Mouse (Mus musculus): Measurements from ENCODE around the gene Hist2h3b.
"Not testable (repeated sequence)": the region's sequence is repeated elsewhere in the genome, so short reads cannot be mapped to it uniquely, and the experiment has no call there.

The Hist2h3b gene

DNA sequence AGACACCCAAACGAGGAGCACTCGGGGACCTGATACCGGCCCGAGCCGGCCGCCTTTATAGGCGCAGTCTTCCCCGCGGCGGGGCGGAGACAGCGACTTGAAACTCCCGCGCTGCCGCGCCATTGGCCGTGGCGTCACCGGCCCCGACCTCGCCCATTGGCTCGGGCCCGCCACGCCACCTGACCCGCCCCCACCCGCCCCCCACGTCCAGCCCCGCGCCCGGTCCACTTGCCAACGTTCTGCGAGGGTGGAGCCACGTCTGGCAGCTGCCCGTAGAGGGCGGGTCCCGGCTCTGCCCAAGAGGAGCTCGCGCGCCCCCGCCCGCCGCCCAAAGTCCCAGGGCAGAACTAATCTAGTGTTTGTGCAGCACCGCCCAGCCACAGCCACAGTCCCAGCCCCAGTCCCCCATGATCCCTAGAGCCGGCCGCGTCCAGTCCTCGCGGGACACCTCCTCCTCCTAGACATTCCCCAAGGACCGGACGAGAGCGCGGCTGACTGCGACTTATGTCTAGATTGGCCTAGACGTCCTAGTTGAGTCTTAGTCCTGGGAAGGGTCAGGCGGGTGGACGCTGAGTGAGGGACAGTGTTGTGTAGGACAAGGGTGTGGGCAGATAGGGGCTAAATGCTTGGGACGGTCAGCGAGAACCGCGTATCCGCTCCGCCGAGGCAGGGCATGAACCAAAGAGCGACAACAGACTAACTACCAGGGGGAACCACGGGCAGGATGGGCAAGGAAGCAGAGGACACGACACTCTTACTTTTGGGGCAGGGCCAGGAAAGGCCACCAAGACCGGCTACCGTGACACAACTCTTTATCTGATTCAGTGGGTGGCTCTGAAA is 29.3 kb upstream of the Hist2h3b start, which contains the start of gene Hist2h3c2:
Hist2h3c2 (minus strand) TSS at position 174 of the 840 bp plus-strand sequence.
- not testable (repeated sequence) for DNase-seq (ENCODE audit: low read depth, low spot score)

DNA sequence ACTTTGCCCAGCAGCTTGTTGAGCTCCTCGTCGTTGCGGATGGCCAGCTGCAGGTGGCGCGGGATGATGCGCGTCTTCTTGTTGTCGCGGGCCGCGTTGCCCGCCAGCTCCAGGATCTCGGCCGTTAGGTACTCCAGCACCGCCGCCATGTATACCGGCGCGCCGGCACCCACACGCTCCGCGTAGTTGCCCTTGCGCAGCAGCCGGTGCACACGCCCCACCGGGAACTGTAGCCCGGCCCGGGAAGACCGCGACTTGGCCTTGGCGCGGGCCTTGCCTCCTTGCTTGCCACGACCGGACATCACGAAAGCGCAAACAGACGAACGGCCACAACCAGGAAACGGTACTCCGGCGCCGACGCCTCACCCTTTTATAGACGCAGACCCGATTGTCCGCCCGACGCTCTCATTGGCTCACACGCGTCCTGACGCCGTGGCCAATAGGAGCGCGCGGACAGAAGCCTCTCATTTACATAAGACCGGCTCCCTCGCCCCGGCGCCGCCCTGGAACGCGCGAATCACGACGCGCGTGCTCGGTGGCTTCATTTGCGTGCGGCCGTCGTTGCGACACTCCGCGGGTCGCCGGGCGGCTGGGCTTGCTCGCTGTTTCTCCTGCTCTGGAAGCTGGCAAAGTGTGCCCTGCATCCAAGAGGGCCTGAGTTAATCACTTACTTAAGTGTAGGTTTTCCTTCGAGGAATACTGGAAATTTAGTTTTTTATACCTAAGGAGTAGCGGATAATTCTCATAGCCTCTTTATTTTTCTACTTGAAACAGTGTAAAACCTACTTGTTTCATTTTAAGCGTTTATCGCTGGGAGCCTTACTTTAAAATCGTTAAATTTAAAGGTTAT is 28.3 kb upstream of the Hist2h3b start, which contains the start of gene Hist2h2aa2:
Hist2h2aa2 (minus strand) TSS at position 328 of the 850 bp plus-strand sequence.
- DNase-seq (ENCODE audit: low read depth, low spot score): not testable (repeated sequence)

DNA sequence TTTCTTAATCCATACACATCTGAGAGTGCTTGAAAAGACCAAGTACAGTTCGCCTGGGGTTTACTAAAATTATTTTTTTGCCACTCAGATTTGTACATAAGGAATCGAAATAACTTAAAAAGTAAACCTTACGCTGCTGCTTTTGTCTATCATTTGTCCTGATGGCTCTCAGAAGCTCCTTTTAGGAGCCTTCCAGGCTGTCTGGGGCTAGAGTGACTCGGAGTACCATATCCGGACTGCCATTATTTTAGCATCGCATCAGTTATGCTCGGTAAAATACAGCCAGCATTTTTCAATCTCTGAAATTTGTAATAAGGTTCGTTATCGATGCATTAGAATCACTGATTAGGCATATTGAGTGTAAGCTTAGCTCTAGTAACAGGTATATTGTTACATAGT is 27.7 kb upstream of the Hist2h3b start:
- DNase-seq (ENCODE audit: low read depth, low spot score): no peak

DNA sequence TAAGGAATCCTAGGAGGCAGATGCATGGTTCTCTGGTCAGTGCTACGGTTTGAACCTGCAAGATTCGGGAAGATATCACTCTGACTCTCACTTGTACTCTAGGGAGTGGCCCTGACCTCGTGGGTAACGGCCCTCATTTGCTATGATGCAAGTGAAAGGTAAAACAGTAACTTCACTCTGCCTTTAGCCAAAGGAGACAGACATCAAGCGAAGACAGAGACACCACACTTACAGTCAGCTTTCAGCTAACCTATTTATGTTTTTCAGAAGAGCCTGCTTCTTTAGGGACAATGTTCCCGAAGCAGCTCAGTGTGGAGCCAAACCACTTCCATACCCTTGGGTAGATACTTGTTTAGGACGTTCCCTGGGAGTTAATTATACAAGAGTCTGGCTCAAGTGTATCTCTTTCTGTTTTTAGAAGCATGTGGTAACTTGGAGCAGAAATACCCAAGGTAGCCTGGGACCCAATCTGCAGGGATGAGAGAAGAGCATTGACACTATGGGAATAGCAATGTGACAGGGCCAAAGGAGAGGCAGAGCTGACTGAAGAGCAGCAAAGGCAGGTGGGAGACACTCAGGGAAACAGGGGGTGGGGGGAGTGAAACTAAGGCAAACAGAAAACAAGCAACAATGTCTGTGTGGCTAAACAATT is 24.4 kb upstream of the Hist2h3b start:
- no peak for DNase-seq (ENCODE audit: low read depth, low spot score)

DNA sequence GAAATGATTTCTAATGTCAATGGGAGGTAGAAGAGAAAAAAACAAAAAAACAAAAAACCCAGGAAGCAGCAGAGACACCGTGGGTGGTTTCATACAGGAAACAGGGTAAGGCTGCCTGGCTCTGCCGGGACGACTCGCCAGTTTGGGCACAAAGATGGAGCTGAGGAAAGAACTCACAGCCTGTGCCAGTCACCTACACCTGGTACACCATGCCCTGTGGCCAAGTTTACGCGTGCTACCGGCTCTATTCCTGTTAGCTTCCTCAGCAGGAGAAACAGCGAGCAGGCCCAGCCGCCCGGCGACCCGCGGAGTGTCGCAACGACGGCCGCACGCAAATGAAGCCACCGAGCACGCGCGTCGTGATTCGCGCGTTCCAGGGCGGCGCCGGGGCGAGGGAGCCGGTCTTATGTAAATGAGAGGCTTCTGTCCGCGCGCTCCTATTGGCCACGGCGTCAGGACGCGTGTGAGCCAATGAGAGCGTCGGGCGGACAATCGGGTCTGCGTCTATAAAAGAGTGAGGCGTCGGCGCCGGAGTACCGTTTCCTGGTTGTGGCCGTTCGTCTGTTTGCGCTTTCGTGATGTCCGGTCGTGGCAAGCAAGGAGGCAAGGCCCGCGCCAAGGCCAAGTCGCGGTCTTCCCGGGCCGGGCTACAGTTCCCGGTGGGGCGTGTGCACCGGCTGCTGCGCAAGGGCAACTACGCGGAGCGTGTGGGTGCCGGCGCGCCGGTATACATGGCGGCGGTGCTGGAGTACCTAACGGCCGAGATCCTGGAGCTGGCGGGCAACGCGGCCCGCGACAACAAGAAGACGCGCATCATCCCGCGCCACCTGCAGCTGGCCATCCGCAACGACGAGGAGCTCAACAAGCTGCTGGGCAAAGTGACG is 23.2 kb upstream of the Hist2h3b start, which contains the start of gene Hist2h2aa1:
Hist2h2aa1 (plus strand) TSS at position 495 of the 884 bp plus-strand sequence.
- DNase-seq (ENCODE audit: low read depth, low spot score): peak; percentile 62

DNA sequence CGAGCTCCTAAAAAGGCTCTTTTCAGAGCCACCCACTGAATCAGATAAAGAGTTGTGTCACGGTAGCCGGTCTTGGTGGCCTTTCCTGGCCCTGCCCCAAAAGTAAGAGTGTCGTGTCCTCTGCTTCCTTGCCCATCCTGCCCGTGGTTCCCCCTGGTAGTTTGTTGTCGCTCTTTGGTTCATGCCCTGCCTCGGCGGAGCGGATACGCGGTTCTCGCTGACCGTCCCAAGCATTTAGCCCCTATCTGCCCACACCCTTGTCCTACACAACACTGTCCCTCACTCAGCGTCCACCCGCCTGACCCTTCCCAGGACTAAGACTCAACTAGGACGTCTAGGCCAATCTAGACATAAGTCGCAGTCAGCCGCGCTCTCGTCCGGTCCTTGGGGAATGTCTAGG is 22.4 kb upstream of the Hist2h3b start:
- DNase-seq (ENCODE audit: low read depth, low spot score): not testable (repeated sequence)

DNA sequence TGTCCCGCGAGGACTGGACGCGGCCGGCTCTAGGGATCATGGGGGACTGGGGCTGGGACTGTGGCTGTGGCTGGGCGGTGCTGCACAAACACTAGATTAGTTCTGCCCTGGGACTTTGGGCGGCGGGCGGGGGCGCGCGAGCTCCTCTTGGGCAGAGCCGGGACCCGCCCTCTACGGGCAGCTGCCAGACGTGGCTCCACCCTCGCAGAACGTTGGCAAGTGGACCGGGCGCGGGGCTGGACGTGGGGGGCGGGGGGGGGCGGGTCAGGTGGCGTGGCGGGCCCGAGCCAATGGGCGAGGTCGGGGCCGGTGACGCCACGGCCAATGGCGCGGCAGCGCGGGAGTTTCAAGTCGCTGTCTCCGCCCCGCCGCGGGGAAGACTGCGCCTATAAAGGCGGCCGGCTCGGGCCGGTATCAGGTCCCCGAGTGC is 22.0 kb upstream of the Hist2h3b start, which contains the start of gene Hist2h3c1:
Hist2h3c1 (plus strand) TSS at position 259 of the 430 bp plus-strand sequence.
- DNase-seq (ENCODE audit: low read depth, low spot score): not testable (repeated sequence)

DNA sequence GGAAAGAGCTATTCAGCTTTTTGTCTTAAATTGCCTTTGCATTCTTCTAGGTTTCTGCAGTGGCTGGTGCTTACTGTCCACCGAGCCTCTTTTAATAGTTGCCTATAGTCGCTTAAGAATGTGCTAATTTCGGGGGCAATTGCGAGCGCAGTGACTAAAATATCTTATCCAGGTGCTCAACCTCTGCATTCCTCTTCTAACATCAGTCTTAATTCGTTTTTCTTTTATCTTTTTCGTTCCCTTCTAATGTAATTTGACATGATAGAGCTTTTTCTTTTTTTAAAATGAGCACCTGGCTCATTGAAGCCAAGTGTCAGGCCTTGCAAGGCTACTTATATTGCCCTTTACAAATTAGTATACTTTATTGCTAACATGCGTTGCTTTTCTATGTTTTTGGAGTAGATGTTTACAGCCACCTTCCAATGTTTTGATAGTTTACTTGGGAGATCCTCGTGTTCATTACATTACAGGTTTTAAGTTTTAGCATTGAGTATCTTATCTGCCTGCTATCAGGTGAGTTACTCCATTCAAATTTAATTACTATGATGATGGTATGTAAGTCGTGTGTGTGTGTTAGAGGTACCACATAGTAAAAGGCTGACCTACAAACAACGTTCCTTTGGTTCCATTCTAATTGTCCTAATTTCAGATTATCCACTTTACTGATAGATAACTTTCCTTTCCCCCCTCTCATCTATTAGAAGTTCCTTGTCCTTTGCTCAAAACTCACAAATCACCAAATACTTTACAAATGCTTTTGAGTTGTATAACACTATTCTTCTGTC is 20.9 kb upstream of the Hist2h3b start:
- no peak for DNase-seq (ENCODE audit: low read depth, low spot score)

DNA sequence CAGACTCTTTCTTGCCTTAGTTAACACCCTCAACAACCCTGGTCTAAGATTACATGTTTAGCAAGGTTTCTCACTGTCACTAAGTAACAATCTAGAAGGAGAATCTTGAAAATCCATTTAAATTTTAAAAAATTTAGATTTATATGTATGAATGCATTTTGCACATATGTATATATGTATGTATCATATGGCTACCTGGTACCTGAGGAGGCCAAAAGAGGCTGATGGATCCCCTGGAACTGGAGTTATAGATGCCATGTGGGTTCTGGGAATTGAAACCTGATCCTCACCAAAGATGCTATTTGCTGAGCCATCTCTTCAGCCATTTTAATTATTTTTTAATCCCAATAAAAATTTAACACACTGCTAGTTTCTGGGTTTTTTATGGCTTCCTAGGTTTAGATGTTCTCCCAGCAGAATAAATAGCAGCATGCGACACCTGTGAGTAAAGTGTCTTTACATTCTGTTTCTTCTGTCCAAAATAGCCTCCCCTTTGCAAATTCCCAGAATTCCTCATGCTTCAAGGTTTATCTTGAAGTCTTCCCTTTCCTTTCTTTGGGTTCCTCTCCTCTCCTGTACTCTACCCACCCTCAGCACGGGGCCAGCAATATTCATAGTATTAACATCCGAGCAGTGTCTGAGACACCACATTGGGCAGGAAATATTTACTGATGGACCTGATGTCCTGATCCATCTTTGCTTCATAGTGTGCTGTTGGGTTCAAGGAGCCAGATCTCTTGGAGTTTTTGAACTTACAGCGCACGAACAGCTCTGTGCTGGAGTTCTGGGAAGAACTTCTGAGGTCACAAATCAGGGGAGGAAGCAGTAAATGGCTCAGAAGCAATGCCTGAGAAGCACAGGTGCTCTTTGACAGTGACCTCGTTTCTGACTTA is 20.1 kb upstream of the Hist2h3b start:
- DNase-seq (ENCODE audit: low read depth, low spot score): no peak

DNA sequence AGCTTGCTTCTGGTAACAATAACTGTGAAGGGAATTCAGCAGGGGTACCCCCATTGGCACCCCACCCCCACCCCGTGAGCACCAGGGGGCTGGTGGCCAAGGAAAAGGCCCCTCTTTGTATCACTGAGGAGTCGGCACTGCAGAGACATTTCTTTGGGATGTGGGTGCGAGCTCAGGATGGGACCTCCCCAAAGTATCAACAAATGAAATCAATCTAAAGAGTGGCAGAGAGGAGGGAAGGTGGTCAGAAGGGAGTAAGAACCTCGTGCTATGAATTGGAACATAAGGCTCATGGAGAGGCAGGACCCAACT is 19.5 kb upstream of the Hist2h3b start:
- no peak for DNase-seq (ENCODE audit: low read depth, low spot score)

DNA sequence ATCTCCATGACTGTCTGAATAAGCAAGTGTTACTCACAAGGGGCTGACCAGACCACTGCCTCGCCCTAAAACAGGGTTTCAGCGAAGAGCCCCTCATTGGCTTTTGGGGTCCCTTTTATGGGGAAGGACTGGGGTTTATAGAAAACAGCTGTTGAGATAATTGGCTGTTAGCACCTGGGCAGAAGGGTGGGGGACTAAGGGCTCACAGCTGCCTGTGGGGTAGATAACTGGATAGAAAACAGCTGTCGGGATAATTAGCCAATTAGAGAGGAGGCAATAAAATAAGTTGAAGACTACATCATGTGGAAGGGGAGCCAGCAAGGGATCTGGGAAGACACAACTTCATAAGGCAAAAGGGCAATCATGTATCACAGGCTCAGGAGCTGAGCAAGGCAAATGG is 17.6 kb upstream of the Hist2h3b start:
- DNase-seq (ENCODE audit: low read depth, low spot score): no peak

DNA sequence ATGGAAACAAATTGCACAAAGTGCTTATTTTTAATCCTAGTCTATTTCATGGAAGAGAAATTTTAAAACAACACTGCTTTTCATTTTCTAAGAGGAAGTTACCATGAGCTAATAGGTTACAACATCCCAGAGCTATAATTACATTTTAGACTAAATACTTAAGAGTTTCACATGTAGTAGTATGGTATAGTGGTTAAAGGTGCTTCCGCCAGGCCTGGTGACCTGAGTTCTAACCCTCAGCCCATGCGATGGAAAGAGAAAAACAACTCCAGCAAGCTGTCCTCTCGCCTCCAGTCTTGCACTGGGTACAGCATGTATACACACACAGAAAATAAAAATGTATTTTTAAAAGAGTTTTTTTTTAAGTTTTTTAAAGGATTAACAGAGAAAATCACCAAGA is 16.7 kb upstream of the Hist2h3b start:
- no peak for DNase-seq (ENCODE audit: low read depth, low spot score)

DNA sequence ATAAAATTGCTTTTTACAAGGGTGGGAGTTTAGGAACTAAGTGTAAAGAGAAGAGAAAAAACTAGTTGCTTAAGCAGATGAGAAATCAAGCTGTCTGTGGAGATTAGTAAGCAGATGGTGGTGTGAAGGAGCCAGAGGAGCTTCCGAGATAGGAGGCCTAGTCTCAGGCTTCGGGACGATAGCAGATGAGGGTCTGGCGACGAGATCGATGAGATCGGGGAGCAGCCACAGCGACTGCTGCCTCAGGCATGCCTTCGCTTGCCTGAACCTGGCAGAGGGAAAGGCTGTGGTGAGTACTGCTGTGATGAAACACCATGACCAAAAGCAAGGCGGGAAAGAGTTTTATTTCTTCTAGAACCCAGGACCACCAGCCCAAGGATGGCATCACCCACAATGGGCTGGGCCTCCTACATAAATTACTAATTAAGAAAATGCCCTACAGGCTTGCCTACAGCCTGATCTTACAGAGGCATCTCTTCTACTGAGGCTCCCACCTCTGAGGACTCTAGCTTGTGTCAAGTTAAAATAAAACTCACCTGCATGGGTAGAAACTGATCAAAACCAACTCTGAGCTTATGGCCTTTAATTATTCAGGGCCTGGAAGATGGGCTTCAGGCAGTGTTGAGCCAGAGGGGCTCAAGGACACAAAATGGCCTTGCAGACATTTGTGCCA is 13.6 kb upstream of the Hist2h3b start:
- DNase-seq (ENCODE audit: low read depth, low spot score): no peak

DNA sequence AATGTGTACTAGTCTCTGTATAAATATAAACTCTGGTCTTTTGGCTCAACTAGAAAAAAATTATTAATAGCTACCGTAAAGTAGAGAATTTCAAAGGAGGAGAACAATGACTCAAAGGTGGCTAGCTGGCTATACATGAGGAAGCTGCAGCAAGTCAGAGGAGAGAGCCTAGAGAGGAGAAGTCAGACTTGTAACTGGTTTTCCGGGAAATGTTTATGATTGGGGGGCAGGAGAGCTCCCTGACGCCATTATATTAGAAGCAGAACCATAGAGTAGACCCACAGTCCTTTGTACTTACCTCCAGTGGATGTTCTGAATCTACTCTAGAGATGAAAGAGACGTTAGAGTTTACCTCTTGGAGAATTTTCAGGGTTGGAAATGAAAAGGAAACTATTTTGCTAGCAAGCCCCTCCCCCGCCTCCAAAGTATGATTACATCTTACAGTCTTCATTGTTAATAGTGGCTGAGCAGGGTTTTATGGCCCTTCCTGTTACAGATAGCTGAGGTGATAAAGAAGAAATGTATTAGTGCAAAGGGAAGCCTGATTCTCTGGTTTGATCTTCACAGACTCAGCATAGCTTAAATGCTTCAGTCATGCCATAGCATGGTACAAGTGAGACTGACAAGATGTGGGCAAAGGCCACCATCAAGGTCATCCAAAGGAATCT is 12.4 kb upstream of the Hist2h3b start:
- DNase-seq (ENCODE audit: low read depth, low spot score): no peak

DNA sequence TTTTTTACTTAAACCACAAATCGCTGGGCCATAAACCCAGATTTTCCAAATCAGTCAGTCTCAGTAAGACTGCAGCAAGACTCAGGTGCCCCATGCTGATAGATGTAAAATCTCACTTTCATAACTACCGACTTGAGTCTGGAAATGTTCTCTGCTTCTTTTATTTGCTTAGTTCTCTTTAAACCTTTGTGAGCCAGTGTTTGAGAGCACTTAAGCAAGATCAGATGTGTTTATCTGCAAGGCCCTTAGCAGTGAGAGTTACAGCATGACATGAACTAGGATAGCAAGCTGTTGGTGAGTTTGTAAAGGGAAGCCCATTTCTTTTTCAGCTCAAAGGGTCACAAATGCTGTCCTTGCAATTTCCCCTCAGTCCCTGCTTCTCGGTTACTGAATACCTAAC is 11.3 kb upstream of the Hist2h3b start:
- DNase-seq (ENCODE audit: low read depth, low spot score): no peak

DNA sequence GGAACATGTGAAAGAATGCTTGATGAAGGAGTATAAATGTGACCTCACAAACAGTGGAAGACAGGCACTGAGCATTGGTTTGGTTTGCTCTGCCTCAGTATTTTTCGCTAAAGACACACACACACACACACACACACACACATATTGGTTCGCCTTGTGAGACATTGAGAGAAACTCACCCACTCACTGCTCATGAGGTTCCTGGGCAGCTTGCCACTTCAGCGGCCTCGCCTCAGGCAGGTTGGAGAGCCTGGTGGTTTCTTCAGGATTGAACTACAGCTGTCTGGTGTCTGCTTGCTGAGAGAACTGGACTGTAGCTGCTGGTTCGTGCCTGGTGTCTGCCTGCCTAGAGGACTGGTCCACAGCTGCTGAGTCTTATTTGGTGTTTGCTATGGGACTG is 8.2 kb upstream of the Hist2h3b start:
- DNase-seq (ENCODE audit: low read depth, low spot score): no peak

DNA sequence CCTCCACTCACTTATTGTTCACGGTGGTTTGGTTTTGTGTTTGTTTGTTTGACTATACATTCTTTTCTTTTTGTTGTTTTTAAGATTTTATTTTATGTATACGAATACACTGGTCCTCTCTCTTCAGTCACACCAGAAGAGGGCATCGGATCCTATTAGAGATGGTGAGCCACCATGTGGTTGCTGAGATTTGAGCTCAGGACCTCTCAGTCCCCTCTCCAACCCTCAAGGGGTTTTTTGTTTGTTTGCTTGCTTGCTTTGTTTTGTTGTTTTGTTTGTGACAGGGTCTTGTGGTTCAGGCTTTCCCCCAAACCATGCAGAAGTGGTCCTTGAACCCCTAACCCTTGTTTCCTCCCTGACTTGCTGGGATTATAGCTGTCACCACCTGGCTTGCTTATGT is 6.8 kb upstream of the Hist2h3b start:
- DNase-seq (ENCODE audit: low read depth, low spot score): no peak
